Mouse (Mus musculus) testis, postnatal 14 days (tissue): ENCODE measurements around the gene Acoxl.
"Not testable (repeated sequence)": the region's sequence is repeated elsewhere in the genome, so short reads cannot be mapped to it uniquely, and the experiment has no call there.

Experiments
- DNase-seq: peaks from one replicate; pipeline ENCODE4 v3.0.0; 2021; ENCODE audit warnings: low spot score

Acoxl gene

DNA sequence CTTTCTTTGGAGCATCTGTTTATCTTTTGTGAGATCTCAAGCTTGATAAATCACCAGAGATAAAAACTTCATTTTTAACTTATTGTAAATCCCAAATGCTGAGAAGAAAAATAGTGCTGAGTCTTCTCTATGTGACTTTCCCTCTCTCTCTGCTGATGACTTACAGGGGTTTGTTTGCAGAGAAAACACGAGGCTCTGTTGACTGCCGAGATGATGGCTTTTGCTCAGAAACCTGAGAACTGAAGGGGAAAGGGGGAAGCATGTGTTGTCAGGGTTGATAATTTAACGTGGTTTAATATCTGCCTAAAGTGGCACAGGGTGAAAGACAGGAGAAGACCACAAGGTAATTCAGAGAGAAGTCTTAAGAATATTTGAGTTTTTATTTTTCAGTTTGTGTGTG, 245.2 kb downstream of the Acoxl start:
- no peak for DNase-seq

DNA sequence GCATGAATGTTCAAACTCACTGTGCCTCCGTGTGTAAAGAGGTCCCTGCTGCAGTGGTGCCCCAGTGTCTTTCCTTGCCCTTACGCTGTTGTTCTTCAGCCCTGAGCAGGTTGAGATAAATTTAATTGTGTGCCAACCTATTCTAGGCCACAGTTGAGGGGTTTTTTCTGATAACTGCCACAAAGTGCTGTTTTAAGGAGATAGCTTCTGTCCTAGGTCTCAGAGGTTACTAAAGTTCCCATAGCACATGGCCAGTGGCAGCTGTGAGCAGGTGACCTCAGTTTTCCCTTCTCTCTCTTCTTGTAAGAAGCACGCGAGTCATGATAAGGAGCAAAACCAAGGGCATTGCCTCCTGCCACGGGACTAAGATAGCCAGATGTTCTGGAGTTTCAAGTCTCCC, 245.9 kb downstream of the Acoxl start:
- no peak for DNase-seq

DNA sequence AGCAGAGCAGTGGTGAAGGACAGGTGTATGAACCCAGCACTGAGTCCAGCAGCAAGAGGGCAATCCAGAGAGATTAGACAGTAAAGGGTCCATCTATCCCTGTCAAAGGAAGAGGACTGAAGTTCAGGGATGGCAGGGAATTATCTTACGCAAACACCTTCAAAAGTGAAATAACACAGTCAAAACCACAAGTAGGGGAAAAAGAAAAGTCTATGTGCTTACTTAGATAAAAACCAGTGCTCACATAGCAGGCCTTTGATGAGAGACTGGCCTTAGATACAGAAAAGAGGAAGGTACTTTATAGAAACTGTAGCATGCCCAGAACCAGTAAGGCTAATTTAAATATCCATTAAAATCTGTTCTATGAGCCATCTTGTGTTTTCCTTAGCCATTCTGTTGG, 246.8 kb downstream of the Acoxl start:
- DNase-seq = no peak

GRCm38 (mm10) chr2:128086301-128086886, 247.7 kb downstream of the Acoxl start:
- no peak for DNase-seq

GRCm38 (mm10) chr2:128086996-128087526, 248.4 kb downstream of the Acoxl start:
- DNase-seq = no peak

- no peak for DNase-seq
Observed at GRCm38 (mm10) chr2:128087798-128088545, 249.3 kb downstream of the Acoxl start.

DNA sequence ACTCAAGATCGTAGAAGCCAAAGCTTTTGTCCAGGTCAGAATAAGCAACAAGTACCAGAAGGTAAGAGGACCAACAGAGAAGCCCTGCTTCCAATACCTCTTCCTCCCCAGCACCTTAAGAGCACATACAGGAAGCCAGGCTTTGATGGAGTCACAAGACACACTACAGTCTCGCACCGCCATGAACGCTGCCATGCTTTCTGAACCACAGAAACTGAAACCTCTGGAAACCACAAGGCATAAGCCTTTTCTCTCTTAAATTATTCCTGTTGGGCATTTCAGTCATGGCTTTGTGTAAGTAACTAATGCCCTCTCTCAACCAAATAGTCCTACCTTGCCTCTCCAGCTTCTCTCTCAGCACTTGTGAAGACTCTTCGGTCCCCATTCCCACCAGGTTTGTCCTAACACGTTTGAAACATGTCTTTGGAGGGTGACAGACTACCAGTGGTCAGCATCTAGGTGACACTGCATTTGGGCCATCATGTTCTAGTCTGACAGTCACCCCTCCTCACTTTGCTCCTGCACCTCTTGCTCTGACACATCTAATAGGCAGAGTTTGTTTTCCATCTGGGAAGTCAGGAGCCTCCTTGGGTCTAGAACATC, 251.7 kb downstream of the Acoxl start:
- DNase-seq = no peak

DNA sequence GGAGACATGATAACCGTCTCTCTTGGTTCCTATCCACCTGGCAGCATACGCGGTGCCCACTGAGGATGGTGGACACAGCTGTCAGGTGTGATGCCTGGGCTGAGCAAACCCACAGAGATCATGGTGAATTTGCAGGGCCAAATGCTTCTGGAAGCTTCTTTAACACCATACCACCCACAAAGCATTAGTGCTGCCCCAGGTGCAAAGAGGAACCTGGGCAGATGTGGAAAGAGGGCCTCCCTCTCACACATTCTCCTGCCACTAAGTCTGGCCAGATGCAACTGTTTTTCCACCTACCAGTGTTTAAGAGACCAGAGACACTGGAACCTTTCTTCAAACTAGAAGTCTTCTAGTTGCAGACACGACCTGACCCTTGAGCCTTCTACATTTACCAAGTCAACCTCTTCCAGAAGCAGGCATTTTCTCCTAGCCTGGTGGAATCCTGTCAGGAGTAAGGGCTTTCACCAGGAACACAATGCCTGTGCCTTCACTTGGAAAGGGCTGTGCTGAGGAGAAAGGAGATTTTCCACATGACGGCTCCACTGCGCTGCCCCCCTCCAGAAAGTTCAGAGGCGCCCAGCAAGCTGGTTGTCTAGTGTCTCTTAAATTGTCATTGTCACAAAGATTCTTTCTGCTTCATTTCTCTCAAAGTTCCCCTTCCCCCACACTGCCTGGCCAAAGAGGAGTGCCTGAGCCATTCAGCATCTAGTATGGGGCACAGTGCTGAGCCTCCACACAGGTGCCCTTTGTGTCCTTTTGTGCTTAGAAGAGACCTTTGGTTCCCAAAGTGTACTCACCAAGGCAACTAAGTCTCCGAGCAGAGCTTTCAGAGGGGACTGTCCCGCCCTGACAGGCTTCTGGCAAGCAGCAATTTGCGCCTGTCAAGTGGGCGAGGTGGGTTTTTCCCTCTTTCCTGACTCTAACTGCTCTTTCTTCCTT, 253.0 kb downstream of the Acoxl start:
- DNase-seq = no peak

DNA sequence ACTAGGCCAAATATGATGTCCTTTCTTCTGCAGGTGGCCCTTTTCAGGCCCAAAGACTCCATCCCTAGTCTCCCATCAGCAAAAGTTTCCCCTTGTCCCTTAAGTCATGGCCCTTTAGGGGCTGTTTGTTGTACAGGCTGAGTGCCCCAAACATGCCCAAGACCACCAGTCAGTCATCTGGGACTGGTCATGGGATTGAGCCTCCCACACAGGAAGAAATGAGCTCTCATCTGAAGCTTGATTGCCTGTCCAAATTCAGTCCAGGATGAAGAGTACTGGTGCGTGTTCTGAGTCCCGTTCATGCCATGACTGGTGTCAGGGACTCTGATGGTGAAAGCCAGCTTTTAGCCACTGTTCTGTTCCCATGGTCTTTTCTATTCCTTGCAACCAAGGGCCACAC, 253.8 kb downstream of the Acoxl start:
- DNase-seq = no peak

GRCm38 (mm10) chr2:128094196-128094595, 255.5 kb downstream of the Acoxl start:
- no peak for DNase-seq

DNA sequence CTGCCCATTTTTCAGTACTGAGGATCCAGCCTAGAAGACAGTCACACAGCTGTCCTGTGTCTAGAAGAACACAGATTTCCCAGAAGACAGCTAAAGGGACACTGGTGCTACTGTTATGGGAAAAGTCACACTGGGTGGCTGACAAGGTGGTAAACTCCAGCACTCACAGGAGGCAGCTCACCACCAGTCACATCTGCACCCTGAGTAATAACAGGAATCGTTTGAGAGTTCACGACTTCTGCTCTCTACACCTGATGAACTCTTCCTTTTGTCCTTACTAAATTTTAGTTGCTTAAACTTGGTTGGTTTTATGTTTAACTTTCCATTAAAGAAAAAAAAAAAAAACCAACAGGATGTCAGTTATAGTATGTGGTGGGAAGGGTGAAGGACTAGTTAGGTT, 255.9 kb downstream of the Acoxl start:
- DNase-seq = no peak

DNA sequence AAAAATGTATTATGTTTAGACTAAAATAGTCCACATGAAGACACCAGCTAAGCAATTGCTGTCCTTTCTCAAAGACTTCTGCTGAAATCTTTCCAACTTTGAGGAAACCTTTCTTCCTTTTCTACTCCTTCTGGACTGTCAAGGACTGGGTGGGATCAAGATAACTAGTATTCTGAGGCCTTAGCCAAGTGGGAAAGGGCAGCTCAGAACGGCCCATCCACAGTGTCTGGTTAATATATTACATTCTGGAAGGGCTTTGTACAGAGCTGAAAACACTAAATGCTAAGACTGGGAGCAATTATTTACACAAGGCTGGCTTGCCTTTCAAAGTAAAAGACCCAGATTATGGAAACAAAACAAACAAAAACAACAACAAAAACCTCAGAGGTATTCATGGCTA, 256.6 kb downstream of the Acoxl start:
- DNase-seq = no peak

GRCm38 (mm10) chr2:128096070-128096469, 257.4 kb downstream of the Acoxl start:
- no peak for DNase-seq

GRCm38 (mm10) chr2:128098118-128098517, 259.4 kb downstream of the Acoxl start:
- DNase-seq = not testable (repeated sequence)

DNA sequence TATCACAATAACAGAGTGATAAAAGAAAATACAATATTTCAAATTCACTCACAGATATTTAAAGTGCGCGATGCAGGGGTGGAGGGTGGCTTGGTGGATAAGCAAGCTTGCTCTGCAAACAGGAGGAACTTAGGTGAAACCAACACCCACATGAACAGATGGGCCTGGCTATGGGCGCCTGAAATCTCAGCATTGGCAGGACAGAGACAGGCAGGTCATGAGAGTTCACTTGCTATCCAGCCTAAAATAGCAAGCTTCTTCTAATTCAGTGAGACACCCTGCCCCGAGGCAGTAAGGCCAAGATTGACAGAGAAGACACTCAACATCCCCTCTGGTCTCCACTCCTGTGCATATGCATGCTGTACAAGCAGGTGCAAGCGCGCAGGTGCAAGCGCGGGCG, 263.4 kb downstream of the Acoxl start:
- DNase-seq = no peak

DNA sequence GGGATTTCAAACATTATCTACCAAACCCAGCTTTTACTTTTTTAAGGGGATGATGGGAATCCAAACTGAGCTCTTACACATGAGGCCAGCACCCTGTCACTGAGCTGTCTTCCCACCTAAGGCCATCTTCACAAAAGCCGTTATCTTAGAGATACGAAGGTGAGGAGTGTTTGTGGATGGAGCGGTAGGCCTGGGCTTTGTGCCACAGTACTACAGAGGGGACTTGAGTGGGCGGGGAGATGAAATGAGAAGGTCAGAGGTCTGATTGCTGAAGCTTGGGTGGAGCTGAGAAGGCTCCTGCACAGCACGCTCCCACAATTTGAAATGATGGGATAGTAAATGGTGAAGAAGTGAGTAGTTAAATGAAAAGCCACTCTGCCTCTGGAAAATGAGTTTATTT, 266.1 kb downstream of the Acoxl start:
- no peak for DNase-seq

DNA sequence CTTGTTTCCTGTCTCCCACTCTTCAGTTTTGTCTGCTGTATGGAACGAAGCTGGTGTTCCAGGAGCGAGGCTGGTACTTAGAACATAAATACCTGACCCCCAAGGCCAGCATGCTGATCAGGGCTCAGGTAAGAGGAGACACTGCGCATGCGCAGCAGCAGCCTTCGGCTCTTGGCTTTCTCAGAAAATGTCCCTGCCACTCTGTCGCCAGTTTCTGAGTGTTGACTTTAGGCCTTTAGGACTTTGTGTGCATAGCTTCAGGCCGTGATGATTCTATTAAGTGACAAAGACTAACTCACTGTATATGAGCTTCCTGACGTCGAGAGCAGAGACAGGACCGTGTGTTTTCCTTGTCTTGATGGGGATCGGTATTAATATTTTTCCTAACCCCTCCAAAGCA, 267.0 kb downstream of the Acoxl start:
- DNase-seq = no peak

DNA sequence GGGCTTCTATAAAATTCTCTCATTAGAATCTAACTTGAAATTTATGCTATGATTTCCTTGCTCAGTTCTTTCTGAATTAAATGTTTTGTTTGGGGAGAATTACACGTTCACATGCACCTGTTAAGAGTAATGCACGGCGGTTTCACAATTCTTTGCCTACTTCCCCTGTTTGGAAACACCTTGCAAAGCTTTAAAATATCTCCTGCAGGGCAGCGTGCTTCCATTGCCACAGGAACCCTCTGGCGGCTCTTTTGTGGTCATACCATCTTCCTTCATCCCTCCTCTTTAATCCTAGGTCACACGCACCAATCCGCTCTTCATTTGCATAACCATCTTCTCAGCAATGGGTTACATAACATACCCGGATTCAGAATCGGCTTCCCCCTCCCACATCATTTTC, 272.9 kb downstream of the Acoxl start:
- no peak for DNase-seq

GRCm38 (mm10) chr2:128114621-128115020, 275.9 kb downstream of the Acoxl start:
- DNase-seq = no peak

GRCm38 (mm10) chr2:128115579-128115978, 276.9 kb downstream of the Acoxl start:
- no peak for DNase-seq

- no peak for DNase-seq
Observed at GRCm38 (mm10) chr2:128117605-128118004, 278.9 kb downstream of the Acoxl start.

GRCm38 (mm10) chr2:128118971-128119370, 280.3 kb downstream of the Acoxl start:
- no peak for DNase-seq
